Mouse (Mus musculus) heart, embryonic 16.5 days (tissue): ENCODE measurements around the gene Peg3. TPM values are rescaled to one million over a fixed set of nuclear protein-coding genes. Genes with fewer than 3 reads are reported as not detected.

Source experiments
- ATAC-seq: fragments of 200-750 bp; cut with Nextera tagmentation; replicated peaks from 2 replicates; pipeline ENCODE4 v1.8.0; 2017; ENCODE audit warnings: moderate number of reproducible peaks; ENCODE audit not compliant: insufficient read depth, low FRiP score; ENCODE audit errors: extremely low read depth
- H3K27ac ChIP-seq: fragments of 300-500 bp; sonication (generic); 2 replicates; pipeline ENCODE4 v1.5.1; 2014; ENCODE audit warnings: mild to moderate bottlenecking, low read length, control low read depth, moderate library complexity
- H3K27me3 ChIP-seq: fragments of 300-500 bp; sonication (generic); 2 replicates; pipeline ENCODE4 v1.6.1; 2014; ENCODE audit warnings: low read length, mixed read lengths; ENCODE audit not compliant: control insufficient read depth, insufficient read depth
- H3K36me3 ChIP-seq: fragments of 300-500 bp; sonication (generic); 2 replicates; pipeline ENCODE4 v1.6.1; 2014; ENCODE audit not compliant: control insufficient read depth, insufficient read depth
- H3K4me1 ChIP-seq: fragments of 300-500 bp; sonication (generic); 2 replicates; pipeline ENCODE4 v1.6.1; 2014; ENCODE audit warnings: low read length, mixed read lengths; ENCODE audit not compliant: control insufficient read depth, insufficient read depth
- H3K4me2 ChIP-seq: fragments of 300-500 bp; sonication (generic); 2 replicates; pipeline ENCODE4 v1.6.1; 2014; ENCODE audit warnings: low read depth, mild to moderate bottlenecking, control low read depth, low read length
- H3K4me3 ChIP-seq: fragments of 300-500 bp; sonication (generic); 2 replicates; pipeline ENCODE4 v1.5.1; 2014; ENCODE audit warnings: mild to moderate bottlenecking, control low read depth, low read length
- H3K9ac ChIP-seq: fragments of 300-500 bp; sonication (generic); 2 replicates; pipeline ENCODE4 v1.6.1; 2014; ENCODE audit warnings: low read length, control low read depth
- H3K9me3 ChIP-seq: fragments of 300-500 bp; sonication (generic); replicated peaks from 2 replicates; pipeline ENCODE4 v1.6.1; 2016; ENCODE audit warnings: low read length; ENCODE audit not compliant: control insufficient read depth
- WGBS: fragments of 180-500 bp; shearing (Covaris S2); extraction: QIAGEN DNeasy Blood & Tissue Kit; methylation state at CpG from one replicate; pipeline ENCODE4 v1.1.7; 2014; 5-methylcytosine and 5-hydroxymethylcytosine counted together
- polyA plus RNA-seq: library from polyadenylated mRNA; unstranded; fragments of >200 nt; fragmentation: Nextera tagmentation; extraction: Ambion mirVana; gene quantifications from 2 replicates; pipeline ENCODE4 v1.2.1, GENCODE M21; 2015

Gene Peg3
- polyA plus RNA-seq, 1 experiment from 2014 or later: 88.1 TPM

DNA sequence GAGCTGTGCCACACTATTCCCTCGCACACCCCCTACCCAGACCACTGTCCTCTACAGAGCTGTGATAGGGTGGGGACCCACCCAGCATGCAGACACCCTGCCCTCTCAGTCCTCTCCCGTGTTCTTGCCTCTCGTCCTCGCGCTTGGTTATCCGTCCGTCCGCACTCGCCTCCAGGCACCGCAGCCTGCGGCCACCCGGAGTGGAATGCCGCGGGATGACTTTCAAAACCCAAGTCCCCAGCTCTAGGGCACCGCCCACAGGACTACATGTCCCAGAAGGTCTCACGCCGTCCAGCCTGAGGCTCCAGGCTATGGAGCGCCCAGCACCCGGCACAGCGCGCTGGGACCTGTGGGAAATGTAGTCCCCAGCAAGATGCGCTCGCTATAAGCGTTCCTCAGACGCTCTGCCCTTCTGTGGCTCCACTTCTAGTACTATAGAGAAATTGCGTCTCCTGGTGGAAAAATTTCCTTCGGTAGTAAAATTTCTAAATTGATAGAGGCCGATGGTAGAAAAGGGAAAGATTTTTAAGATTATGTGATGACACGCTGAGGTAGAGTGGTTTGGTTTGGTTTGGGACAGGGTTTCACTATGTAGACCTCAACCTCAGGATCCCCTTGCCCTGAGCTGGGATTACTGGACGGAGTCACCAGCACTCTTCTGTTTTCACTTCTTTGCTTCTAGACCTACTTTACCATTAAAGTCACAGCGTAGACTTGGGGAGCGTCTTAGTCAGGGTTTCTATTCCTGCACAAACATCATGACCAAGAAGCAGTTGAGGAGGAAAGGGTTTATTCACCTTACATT lies 33.8 kb downstream of the Peg3 start, which contains the start of gene Zim1:
TSS of gene Zim1 (minus strand) at position 210 of the 805 bp plus-strand sequence.
- H3K4me1 ChIP-seq: peaks cover 7% of the 10 kb centered on the region
- H3K4me2 ChIP-seq: peak within 1 kb of the TSS; percentile 84
- no peaks in the 10 kb centered on the region for H3K36me3 ChIP-seq
- WGBS: 9% methylated on average over 32 of the region's 32 CpGs
- H3K9ac ChIP-seq: peak within 1 kb of the TSS; percentile 71
- peak within 1 kb of the TSS; percentile 67 for H3K4me3 ChIP-seq
- H3K27ac ChIP-seq: peak within 1 kb of the TSS; percentile 9; the same call in 1 of the 2 replicates
- no peaks in the 10 kb centered on the region for H3K9me3 ChIP-seq
- ATAC-seq: peak; percentile 100
- H3K27me3 ChIP-seq: no peaks in the 10 kb centered on the region

DNA sequence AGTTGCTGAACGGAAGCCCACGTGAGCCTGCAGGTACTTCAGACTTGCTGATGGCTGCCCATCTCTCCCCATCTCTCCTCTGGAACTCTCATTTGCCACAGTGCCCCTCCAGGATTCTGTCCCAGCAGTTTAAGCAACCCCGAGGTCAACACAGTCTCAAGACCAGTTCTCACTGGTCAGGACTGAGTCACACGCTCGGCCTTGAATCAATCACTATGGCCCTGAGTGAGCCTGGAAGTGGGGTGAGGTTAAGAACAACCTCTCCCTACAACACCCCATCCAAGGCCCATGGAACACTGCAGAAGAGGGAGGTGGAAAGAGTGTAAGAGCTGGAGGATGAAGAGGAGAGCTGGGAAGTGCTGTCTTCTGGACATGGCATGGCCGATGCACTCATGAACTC lies 44.7 kb downstream of the Peg3 start:
- ATAC-seq: no peak
- H3K36me3 ChIP-seq: no peaks in the 10 kb centered on the region
- WGBS: 89% methylated on average over 6 of the region's 6 CpGs
- H3K4me2 ChIP-seq: no peak overlapping the region
- H3K9me3 ChIP-seq: no peaks in the 10 kb centered on the region
- H3K4me3 ChIP-seq: no peak overlapping the region
- no peaks in the 10 kb centered on the region for H3K27me3 ChIP-seq
- H3K4me1 ChIP-seq: no peaks in the 10 kb centered on the region
- H3K27ac ChIP-seq: no peak overlapping the region
- no peak overlapping the region for H3K9ac ChIP-seq

DNA sequence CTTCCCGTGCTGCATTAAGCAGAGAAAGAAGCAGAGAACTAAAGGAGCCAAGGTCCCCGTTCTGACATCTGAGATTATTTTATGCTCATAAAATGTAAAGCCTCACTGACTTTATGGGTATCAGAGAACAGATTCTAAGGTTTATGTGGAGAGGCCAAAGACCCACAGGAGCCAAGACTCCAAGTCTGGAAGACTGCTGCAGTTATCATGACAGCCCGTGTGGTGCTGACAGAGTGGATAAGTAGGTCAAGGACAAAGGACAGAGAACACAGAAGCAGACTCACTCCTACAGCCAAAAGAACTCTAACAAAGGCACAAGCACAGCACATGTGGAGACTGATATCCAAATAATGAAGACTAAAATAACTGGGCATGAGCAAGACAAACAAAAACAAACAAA lies 63.5 kb downstream of the Peg3 start:
- peak overlapping the region; percentile 54 for H3K27ac ChIP-seq

DNA sequence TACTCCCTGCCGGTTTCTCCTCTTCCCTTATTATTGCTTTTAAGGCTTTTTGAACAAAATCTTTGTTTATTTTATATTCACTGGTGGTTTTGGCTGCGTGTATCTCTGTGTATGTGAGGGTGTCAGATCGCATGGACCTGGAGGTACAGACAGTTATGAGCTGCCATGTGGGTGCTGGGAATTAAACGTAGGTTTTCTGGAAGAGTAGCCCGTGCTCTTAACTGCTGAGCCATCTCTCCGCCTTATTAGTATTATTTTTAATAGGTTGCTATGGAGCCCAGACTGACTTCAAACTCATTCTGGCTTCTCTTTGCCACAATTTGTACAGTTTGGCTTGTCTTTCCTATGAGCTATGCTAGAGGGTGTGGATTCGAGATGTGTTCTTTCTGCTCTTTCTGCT lies 66.8 kb downstream of the Peg3 start:
- 80% methylated on average over 7 of the region's 7 CpGs for WGBS
- ATAC-seq: no peak

More for the DNA sequence above, 63.5 kb downstream of the Peg3 start:
- Histone ChIP-seq H3K9ac (no peak overlapping the region), H3K36me3 (no peaks in the 10 kb centered on the region), H3K4me3 (no peak overlapping the region), H3K4me2 (no peak overlapping the region), H3K9me3 (no peaks in the 10 kb centered on the region), H3K4me1 (peaks cover 4% of the 10 kb centered on the region), H3K27me3 (no peaks in the 10 kb centered on the region)
- 35% methylated on average over 3 of the region's 3 CpGs for WGBS
- peak; percentile 80; the same call in 1 of the 2 replicates for ATAC-seq

DNA sequence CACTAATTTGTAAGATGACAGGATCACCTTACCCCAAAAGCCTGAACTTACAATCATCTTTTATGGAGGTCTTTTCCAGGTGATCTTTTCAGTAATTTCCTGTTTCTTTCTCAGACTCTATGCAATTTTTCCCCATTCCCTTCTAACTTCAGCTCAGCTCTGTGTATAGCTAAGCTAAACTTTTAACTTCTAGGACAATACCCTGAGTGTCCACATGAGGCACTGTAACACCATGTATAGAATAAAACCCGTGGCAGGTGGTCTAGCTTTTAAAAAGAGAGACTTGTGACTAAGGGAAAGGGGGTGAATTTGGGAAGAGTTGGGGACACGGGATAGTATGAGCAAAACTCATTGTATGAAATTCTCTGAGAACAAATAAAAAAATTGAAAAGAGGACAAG lies 70.6 kb downstream of the Peg3 start:
- no peak for ATAC-seq
- Histone ChIP-seq H3K27ac (no peak overlapping the region), H3K4me1 (no peaks in the 10 kb centered on the region), H3K4me3 (no peak overlapping the region), H3K9me3 (no peaks in the 10 kb centered on the region), H3K36me3 (no peaks in the 10 kb centered on the region), H3K9ac (no peak overlapping the region), H3K27me3 (no peaks in the 10 kb centered on the region), H3K4me2 (no peak overlapping the region)
- WGBS: 21% methylated on average over 2 of the region's 2 CpGs

More for the DNA sequence above, 66.8 kb downstream of the Peg3 start:
- Histone ChIP-seq H3K4me2 (no peak overlapping the region), H3K27me3 (no peaks in the 10 kb centered on the region), H3K9ac (no peak overlapping the region), H3K36me3 (no peaks in the 10 kb centered on the region), H3K27ac (no peak overlapping the region), H3K9me3 (no peaks in the 10 kb centered on the region), H3K4me3 (no peak overlapping the region), H3K4me1 (peaks cover 4% of the 10 kb centered on the region)

DNA sequence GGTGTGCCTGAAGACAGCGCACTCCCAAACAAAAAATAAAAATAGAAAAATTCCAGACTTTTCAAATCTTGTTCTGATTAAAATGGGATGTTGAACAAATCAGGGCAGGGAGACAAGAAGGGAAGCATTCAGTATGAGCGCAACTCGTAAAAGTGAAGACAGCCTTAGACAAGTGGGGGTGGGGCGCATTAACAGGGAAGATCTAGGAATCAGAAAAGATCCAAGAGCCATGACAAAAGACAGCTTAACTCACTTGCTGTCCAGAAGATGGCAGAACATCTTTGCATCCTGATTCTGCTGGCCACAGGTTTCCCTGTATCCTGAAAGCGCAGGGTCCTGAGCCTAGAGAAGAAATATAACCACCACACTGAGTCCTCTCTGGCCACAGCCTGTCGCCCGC lies 71.6 kb downstream of the Peg3 start:
- Histone ChIP-seq H3K4me3 (no peak overlapping the region), H3K4me2 (no peak overlapping the region), H3K4me1 (no peaks in the 10 kb centered on the region), H3K9ac (no peak overlapping the region), H3K9me3 (no peaks in the 10 kb centered on the region), H3K27ac (no peak overlapping the region), H3K36me3 (no peaks in the 10 kb centered on the region), H3K27me3 (no peaks in the 10 kb centered on the region)
- WGBS: 84% methylated on average over 7 of the region's 7 CpGs
- ATAC-seq: no peak

Other genes with a start within 250 kb of the Peg3 start
- gene Olfr5, start 243.5 kb downstream of the Peg3 start, polyA plus RNA-seq: not detected in 2 replicates
- gene Olfr1347, start 230.7 kb downstream of the Peg3 start, polyA plus RNA-seq: not detected in 2 replicates
- not detected in 2 replicates for gene Olfr1348, start 221.7 kb downstream of the Peg3 start, polyA plus RNA-seq
- gene Olfr1349, start 207.5 kb downstream of the Peg3 start, polyA plus RNA-seq: not detected in 2 replicates
- gene Olfr1350, start 165.6 kb downstream of the Peg3 start, polyA plus RNA-seq: not detected in 2 replicates
- gene Zim1, start 34.0 kb downstream of the Peg3 start, polyA plus RNA-seq: 6.6 and 11.6 TPM in 2 replicates
- gene Usp29, start 147 bp upstream of the Peg3 start, polyA plus RNA-seq: 5.9 and 6.1 TPM in 2 replicates